Mouse (Mus musculus) testis, adult 2 months (tissue): ENCODE results near the gene Heatr6. TPM values are rescaled to one million over a fixed set of nuclear protein-coding genes. Genes with fewer than 3 reads are reported as not detected.

Experiments
- H3K27ac ChIP-seq: fragments of 200-500 bp; 2 replicates; pipeline ENCODE4 v1.5.1; 2012; ENCODE audit warnings: low read depth, low read length; ENCODE audit not compliant: control insufficient read depth, insufficient read depth
- H3K27me3 ChIP-seq: fragments of 200-500 bp; 2 replicates; pipeline ENCODE4 v1.6.1; 2012; ENCODE audit warnings: mild to moderate bottlenecking, low read length, moderate library complexity; ENCODE audit not compliant: control insufficient read depth, insufficient read depth
- H3K36me3 ChIP-seq: fragments of 200-500 bp; 2 replicates; pipeline ENCODE4 v1.6.1; 2012; ENCODE audit warnings: mild to moderate bottlenecking, low read length; ENCODE audit not compliant: control insufficient read depth, insufficient read depth
- H3K4me1 ChIP-seq: fragments of 200-500 bp; 2 replicates; pipeline ENCODE4 v1.6.1; 2012; ENCODE audit warnings: low read length; ENCODE audit not compliant: control insufficient read depth, insufficient read depth
- H3K4me3 ChIP-seq: fragments of 200-500 bp; 2 replicates; pipeline ENCODE4 v1.5.1; 2012; ENCODE audit warnings: low read depth, mild to moderate bottlenecking, low read length, moderate library complexity, mixed read lengths; ENCODE audit not compliant: control insufficient read depth
- CTCF ChIP-seq: fragments of 200-500 bp; IDR thresholded peaks from 2 replicates; pipeline ENCODE4 v1.5.1; 2012; ENCODE audit warnings: low read depth, mild to moderate bottlenecking, inconsistent platforms, low read length, moderate library complexity; ENCODE audit not compliant: control insufficient read depth, insufficient read depth, insufficient replicate concordance
- POLR2A ChIP-seq: fragments of 200-500 bp; IDR thresholded peaks from 2 replicates; pipeline ENCODE4 v1.6.1; 2012; ENCODE audit warnings: low read depth, mild to moderate bottlenecking, inconsistent platforms, low read length, moderate library complexity; ENCODE audit not compliant: control insufficient read depth
- polyA plus RNA-seq: library from polyadenylated mRNA; depleted of rRNA; stranded (reverse); fragments of >200 nt; gene quantifications from 2 replicates; pipeline ENCODE4 v1.2.3, GENCODE M21; 2012

Gene Heatr6
- polyA plus RNA-seq, 1 experiment: 6.1 TPM

DNA sequence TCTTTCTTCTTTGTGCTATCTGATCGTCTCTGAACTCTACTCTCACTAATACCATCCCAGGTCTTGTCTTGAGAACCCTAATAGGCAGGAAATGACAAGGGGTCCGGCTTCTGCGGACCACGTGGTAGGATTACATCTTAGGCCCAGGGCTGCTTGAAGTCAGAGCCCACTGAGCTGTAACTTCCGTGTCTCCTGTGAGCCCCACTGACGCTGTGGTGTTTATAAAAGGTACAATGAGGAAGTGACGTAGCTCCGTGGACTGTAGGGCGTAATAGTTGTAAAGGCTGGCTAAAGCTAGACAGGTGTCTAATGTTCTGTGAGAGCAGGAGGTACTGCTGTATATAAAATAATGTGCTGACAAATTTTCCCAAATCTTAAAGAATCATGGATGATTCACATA, 13.8 kb downstream of the Heatr6 start:
- H3K36me3 ChIP-seq: peaks cover 3% of the 10 kb centered on the region

DNA sequence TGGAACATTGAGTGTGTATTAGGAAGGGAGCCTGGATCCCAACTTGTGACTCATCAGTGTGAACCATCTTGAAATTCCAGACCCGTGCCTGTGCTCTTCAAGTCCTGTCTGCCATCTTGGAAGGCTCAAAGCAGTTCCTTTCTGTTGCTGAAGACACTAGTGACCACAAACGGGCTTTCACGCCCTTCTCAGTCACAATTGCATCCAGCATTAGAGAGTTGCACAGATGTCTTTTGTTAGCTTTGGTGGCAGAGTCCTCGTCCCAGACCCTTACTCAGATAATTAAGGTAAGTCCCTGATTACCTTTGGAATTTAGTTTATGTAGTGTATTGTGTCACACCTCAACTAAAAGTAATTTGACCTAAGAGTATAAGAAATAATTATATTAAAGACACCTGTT, 15.5 kb downstream of the Heatr6 start:
- Histone ChIP-seq H3K4me1 (no peaks in the 10 kb centered on the region), H3K4me3 (no peak overlapping the region), H3K27me3 (no peaks in the 10 kb centered on the region), H3K27ac (no peak overlapping the region), H3K36me3 (peaks cover 3% of the 10 kb centered on the region)
- TF ChIP-seq POLR2A (no peak), CTCF (no peak)

More for the DNA sequence above, 13.8 kb downstream of the Heatr6 start:
- H3K27me3 ChIP-seq: no peaks in the 10 kb centered on the region
- H3K4me1 ChIP-seq: no peaks in the 10 kb centered on the region
- TF ChIP-seq POLR2A (no peak), CTCF (no peak)
- no peak overlapping the region for H3K27ac ChIP-seq
- no peak overlapping the region for H3K4me3 ChIP-seq

DNA sequence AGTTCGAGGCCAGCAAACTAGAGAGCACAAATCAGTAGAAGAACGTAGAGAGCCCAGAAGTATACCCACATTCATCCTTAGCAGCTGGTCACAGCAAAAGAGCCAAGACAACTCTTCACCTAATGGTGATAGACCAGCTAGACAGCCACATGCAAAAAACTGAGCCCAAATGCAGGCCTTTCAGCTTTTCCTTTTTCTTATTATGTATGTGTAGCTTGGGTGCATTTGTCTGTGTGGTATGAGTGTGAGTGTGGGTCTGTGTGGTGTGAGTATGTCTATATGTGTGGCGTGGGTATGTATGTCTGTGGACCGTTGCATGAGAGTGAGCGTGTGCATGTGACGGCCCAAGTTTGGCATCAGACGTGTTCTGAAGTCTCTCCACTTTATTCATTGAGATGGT, 17.5 kb downstream of the Heatr6 start:
- Histone ChIP-seq H3K4me1 (no peaks in the 10 kb centered on the region), H3K36me3 (peaks cover 3% of the 10 kb centered on the region), H3K4me3 (no peak overlapping the region), H3K27me3 (no peaks in the 10 kb centered on the region), H3K27ac (no peak overlapping the region)
- TF ChIP-seq CTCF: no peak
- TF ChIP-seq POLR2A: no peak

DNA sequence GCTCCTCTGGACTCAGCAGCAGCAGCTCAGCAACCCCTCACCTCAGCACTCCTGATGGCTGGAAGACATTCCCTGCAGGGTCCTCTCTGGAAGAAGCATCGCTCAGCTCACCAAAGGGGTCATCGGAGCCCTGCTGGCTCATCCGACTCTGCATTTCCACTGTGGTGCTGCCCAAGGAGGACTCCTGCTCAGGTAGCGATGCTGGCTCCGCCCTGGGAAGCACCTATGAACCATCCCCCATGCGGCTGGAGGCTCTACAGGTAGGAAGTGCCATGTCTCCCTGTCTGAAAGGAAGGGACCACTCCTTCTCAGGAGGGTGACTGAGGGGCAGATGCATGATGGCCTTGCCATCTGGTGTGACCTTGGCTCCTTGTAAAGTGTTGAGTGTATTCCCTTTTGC, 18.8 kb downstream of the Heatr6 start:
- no peak for TF ChIP-seq POLR2A
- TF ChIP-seq CTCF: no peak
- H3K27me3 ChIP-seq: no peaks in the 10 kb centered on the region
- H3K36me3 ChIP-seq: peaks cover 1% of the 10 kb centered on the region
- H3K4me3 ChIP-seq: no peak overlapping the region
- no peaks in the 10 kb centered on the region for H3K4me1 ChIP-seq
- no peak overlapping the region for H3K27ac ChIP-seq

DNA sequence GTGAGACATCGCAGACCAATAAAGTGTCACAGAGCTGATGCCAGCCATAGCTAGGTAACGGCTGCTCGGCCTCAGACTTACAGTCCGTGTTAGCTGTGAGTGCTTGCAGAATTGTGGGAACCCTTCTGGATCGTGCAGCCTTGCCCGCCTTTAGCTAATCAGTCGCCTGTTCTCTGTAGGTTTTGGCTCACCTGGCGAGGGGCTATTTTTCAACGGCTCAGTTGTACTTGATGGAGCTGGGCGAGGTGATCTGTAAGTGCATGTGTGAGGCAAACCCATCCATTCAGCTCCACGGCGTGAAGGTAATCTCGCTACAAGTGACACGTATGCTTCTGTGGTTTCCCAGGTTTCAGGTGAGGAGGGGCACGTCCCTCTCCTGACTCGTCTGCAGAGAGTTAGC, 20.2 kb downstream of the Heatr6 start:
- H3K36me3 ChIP-seq: peaks cover 1% of the 10 kb centered on the region
- no peaks in the 10 kb centered on the region for H3K4me1 ChIP-seq
- H3K4me3 ChIP-seq: no peak overlapping the region
- TF ChIP-seq POLR2A (no peak), CTCF (no peak)
- no peak overlapping the region for H3K27ac ChIP-seq
- H3K27me3 ChIP-seq: no peaks in the 10 kb centered on the region

DNA sequence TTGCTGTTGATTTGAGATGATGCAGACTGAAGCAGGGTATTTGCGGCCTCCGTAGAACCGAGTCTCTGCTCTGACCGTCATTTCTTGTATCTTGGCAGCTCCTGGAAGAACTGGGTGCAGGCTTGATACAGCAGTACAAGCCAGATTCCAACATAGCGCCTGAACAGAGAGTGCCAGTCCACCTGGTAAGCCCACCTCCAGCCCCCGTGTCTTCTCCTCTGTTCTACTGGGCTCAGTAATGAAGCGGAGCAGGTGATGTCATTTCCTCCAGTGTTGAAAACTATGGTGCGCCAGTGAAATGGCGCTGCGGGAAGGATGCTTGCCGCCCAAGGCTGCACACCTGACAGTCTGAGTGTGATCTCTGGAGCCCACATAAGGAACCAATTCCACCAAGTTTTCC, 20.8 kb downstream of the Heatr6 start:
- peaks cover 1% of the 10 kb centered on the region for H3K36me3 ChIP-seq
- no peak overlapping the region for H3K27ac ChIP-seq
- TF ChIP-seq CTCF: no peak
- TF ChIP-seq POLR2A: no peak
- no peaks in the 10 kb centered on the region for H3K27me3 ChIP-seq
- no peak overlapping the region for H3K4me3 ChIP-seq
- no peaks in the 10 kb centered on the region for H3K4me1 ChIP-seq

DNA sequence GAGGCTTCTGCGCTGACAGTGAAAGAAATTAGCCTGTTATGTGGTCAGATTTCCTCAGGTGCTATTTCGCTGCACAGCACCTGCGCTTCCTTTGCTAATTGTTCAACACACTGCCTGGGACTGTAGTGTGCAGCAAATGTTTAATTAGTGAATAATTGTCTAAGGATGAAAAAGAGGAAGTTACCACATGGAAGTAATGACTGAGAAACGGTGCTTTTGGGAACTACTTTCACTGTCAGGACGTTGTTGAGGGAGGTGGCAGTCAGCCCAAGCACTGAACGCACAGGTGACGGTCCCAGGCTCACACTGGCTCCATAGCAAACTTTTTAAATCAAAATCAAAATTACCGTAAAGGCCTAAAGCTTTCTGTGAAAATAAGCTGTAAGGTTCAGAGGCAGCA, 23.3 kb downstream of the Heatr6 start:
- H3K27ac ChIP-seq: no peak overlapping the region
- no peak overlapping the region for H3K4me3 ChIP-seq
- peaks cover 4% of the 10 kb centered on the region for H3K36me3 ChIP-seq
- H3K27me3 ChIP-seq: no peaks in the 10 kb centered on the region
- no peak for TF ChIP-seq CTCF
- TF ChIP-seq POLR2A: no peak
- H3K4me1 ChIP-seq: no peaks in the 10 kb centered on the region
